Mouse (Mus musculus) natural killer cell, adult 2 months (primary cell): ENCODE measurements around the gene Rprd2.
"Not testable (repeated sequence)": the region's sequence is repeated elsewhere in the genome, so short reads cannot be mapped to it uniquely, and the experiment has no call there.

Experiments used
- DNase-seq, 2 experiments: peaks; one replicate each; pipeline ENCODE4 v3.0.0; 2022; ENCODE audit warnings: low spot score in 2 of 2

The Rprd2 gene

GRCm38 (mm10) chr3:95818026-95818511 is 594 bp downstream of the Rprd2 start:
- DNase-seq, result peak; percentile 30 to 46

GRCm38 (mm10) chr3:95816681-95817080 is 2.0 kb downstream of the Rprd2 start:
- no peak for DNase-seq

DNA sequence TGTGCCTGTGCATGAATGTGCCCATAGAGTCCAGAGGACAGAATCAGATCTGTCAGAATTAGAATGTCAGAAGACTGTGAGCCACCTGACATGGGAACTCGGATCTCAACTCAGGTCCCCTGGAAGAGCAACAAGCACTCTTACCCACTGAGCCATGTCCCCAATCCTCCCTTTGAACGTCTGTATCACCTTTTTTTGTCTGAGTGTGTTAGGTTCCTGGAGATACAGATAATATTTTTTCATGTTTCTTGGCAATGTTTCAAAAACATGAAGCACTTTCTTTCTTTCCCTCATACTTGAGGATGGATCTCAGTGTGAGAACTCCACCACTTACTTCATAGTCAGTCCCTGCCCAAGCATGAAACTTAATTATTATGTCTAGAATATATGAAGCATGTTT is 10.3 kb downstream of the Rprd2 start:
- no peak for DNase-seq

DNA sequence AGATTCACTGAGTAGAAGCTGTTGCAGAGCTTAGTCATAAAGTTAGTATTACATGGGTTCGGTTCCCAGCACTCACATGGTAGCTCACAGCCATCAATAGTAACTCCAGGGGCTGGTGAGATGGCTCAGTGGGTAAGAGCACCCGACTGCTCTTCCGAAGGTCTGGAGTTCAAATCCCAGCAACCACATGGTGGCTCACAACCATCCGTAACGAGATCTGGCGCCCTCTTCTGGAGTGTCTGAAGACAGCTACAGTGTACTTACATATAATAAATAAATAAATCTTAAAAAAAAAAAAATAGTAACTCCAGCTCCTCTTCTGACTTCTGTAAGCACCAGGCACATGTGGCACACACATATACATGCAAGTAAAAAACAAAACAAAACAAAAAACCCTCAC is 11.0 kb downstream of the Rprd2 start:
- not testable (repeated sequence) for DNase-seq

GRCm38 (mm10) chr3:95806677-95807076 is 12.0 kb downstream of the Rprd2 start:
- no peak for DNase-seq

DNA sequence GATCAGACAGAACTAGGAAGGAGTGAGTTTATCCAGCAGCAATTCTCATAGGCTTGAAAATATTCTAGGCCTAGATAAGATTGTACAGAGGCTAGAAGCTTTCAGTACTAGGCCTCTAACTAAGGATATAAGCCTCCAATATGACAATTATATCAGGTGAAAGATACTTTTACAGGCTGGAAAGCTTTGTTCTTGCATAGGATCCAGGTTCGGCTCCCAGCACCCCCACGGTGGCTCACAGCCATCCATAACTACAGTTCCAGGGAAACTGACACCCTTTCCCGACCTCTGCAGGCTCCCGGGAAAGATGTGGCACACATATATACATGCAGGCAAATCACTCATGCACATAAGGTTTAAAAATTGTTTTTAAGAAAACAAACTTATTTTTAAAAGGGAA is 14.8 kb downstream of the Rprd2 start:
- DNase-seq, result no peak

DNA sequence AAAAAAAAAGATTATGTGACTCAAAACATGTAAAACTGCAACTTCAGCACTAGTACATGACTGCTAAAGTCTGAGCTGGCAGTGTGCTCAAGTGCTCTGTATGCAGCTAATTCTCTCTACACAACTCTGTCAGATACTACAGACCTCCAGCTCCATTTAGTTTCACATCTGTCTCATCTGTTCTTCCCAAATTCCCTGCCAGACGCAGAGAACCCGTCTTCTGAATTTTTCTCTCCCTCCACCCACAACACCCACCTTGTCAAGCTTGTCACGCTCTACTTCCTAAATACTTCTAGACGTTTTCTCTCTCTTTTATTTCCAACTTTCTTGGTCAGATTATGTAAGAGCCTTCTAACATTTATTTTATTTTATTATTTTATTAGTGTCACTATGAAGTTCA is 19.9 kb downstream of the Rprd2 start:
- no peak for DNase-seq

DNA sequence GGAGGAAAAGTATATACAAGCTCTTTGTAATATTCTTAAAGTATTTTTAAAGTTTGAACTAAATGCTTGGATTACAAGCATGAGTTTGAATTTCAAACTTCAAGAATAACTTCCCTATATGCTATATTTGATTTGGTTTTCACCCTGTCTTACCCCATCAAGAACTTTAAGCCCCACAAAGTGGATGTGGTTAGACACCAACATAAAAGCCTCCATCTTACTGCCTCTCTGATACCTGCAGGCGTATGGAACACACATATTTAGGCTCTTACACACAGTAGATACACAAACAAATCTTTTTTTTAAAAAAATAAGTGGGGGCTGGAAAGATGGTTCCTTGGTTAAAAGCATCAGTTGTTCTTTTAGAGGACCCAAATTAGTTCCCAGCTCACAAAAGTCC is 24.4 kb downstream of the Rprd2 start:
- DNase-seq, result no peak

DNA sequence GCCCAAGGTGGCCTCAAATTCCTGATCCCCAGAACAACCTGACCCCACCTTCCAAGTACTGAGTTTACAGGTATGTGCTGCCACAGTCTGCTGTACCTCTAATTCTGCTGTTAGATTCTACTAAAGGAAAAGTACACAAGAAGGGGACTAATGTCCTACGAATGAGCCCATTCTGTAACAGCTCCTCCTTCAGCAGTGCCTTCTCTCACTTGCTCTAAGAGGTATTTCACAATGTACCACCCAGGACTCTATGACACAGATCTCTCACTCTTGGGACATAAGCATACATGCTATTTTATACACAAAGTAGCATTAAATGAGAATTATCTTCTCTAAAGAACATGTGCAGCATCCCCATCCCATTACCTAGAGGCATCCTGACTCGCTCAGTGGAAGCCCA is 25.0 kb downstream of the Rprd2 start:
- no peak for DNase-seq

DNA sequence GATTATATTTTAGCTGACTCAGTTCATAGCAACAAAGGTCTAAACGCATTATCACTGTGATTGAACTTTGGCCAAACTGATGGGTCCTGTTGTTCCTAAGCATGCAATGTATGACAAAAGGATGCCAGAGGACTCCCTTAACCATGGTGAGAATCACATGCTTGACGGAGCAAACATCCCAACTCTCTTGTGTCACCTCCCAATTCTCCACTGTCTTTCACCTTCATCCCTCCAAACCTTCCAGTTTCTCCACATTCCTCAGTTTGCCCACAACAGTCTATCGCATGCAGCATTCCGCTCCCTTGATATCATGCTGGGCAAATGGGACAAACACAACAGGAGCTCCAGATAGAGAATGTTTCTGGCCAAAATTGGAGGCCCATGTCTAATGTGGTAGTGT is 33.2 kb downstream of the Rprd2 start:
- DNase-seq, result no peak

- peak in 1 of 2 experiments; percentile 39 for DNase-seq
These were observed 46.7 kb downstream of the Rprd2 start for GRCm38 (mm10) chr3:95771985-95772384.

DNA sequence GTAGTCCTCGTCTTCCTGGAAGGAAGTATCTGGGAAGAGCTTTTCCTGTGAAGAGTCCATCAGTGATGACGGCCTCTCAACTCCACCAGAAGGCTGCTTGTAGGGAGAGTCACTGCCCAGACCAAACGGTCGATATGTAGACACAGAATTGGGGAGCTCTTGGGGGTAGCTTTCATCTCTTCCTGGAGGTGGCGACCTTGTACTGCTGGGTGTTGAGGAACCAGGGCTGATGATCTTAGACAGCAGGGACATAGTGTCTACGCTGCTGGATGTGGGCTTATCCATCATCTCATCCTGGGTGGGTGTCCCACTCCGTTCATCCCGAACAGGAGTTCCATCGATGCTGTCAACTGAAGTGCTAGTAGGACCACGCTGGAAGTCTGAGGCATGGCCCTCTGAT is 53.1 kb downstream of the Rprd2 start:
- DNase-seq, result no peak

- DNase-seq, result no peak
These were observed 54.9 kb downstream of the Rprd2 start for GRCm38 (mm10) chr3:95763811-95764210.

- DNase-seq, result no peak
These were observed 55.7 kb downstream of the Rprd2 start for GRCm38 (mm10) chr3:95762961-95763360.

GRCm38 (mm10) chr3:95761771-95762170 is 56.9 kb downstream of the Rprd2 start:
- no peak for DNase-seq

DNA sequence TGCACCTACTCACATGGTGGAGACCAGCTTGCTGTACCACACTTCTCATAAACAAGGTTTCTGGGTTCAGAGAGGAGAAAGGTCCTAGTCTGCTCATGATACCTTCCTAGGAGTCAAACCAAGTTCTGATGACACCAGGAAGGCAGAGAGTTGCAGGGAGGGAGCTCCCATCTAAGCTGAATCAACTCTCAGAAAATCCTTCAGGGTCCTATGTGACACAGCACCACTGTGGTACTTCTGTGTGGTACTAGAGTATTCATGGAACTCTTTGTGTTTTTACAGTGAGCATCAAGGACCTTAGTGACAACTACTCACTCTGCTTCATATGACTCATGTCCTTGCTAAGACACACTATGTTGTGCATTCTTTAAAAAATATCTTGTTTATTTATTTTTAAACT is 58.0 kb downstream of the Rprd2 start:
- no peak for DNase-seq

- no peak for DNase-seq
These were observed 58.6 kb downstream of the Rprd2 start, which contains the start of gene Tars2 for GRCm38 (mm10) chr3:95760106-95760505. Gene Tars2, minus strand, starts transcription at chr3:95760206.

DNA sequence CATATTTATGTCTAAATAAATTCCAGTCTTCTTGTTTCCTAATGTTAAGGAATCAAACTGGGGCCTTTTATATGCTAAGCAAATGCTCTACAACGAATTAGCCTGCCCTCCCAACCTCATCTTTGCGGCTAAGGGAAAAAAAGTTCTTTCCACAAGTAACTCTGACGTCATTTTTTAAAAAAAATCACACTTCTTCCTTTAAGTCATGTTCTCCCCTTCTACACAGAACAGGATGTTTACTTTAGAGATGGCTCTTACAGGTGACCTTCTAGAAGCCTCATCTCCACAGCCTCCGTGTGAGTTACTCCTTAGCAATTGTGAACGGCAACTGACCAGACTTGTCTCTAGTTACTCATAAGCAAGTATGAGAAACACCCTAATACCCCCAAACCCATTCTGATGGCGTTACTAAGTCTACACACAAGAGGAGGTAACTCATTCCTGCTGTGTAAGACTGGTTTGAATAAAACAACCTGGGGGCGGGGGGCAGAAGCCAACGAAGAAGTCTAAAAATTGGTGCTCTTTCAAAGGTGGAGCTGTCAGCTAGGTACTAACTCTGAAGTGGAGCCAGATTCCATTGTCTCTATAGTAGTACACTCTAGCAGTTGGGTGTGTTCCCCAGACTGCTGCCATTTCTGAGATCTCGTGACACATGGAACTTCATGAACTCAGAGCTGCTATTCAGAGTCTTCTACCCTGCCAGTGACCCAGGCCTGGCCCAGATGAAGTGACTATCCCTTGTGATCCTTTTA is 60.0 kb downstream of the Rprd2 start:
- DNase-seq, result no peak

DNA sequence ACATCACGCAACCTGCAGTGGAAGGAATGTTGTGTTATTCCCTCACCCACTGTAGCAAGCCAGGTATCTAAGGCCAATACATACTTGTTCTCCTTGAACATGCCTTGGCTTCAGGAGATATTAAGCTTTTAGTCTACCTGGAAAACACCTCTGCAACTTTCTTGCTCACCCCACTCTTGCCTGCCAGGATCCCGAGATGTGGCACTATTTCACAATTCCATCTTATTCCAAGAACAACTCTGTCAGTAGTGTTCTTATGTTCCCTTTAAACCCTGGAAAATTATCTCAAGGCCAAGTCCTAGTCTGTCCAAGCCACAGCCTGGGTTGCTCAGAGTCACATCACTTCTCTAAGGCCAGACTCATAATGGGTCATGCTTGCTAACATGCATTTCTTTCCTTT is 61.9 kb downstream of the Rprd2 start:
- DNase-seq, result no peak

GRCm38 (mm10) chr3:95754345-95755206 is 64.1 kb downstream of the Rprd2 start:
- peak; percentile 82 to 87 for DNase-seq

DNA sequence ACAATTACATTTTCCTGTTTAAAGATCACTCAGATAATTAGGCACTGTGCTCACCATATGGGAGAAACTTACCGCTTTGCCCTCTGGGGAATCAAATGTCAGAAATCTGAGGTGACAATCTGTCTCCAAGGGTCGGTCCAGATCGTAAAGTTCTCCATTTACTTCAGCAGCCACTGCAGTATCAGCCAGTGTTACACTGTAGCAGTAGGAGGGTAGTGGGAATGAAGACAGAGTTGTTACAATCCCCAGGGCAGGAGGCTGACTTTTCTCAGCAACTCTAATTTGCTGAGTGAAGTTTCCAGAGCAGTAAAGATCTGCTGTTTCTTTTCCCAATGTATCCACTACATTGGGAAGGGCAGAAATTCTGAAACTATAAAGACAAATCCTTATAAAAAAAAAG is 65.7 kb downstream of the Rprd2 start:
- DNase-seq, result no peak

DNA sequence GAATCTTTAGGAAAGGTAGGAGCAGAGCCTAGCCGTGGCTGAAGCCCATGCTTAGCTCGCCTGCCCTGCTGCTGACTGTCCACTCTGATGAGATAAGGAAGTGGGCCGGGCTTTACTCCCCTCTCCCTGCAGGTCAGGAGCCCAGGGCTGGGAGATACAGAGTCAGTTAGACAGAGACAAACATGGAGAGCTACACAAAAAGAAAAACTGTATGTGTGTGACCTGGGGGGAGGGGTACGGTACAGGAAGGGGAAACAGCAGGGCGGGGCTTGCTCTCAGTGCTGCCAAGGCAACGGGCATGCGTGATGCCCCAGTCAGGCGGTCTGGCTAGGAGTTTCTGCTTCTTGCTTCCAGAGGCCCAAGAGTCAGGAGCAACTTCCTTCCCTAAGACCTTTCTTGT is 78.3 kb downstream of the Rprd2 start:
- no peak for DNase-seq
